Mouse (Mus musculus) lung, adult 2 months (tissue): ENCODE results near the gene Tmem87a.

ENCODE experiments used
- CTCF ChIP-seq: fragments of 200-500 bp; IDR thresholded peaks from 2 replicates; pipeline ENCODE4 v1.5.1; 2011; ENCODE audit warnings: mild to moderate bottlenecking, low read length, control low read depth; ENCODE audit not compliant: insufficient read depth
- POLR2A ChIP-seq: fragments of 200-500 bp; IDR thresholded peaks from 2 replicates; pipeline ENCODE4 v1.6.1; 2011; ENCODE audit warnings: low read depth, mild to moderate bottlenecking, control low read depth, low read length, borderline replicate concordance; ENCODE audit errors: extremely low read depth

- TF ChIP-seq POLR2A, result no peak
- TF ChIP-seq CTCF, result no peak
Observed at GRCm38 (mm10) chr2:120351321-120351720, 52.6 kb downstream of the Tmem87a start.
